Mouse (Mus musculus) C2C12 (cell line): ENCODE results near the gene Tcf19. TPM values are rescaled to one million over a fixed set of nuclear protein-coding genes. Genes with fewer than 3 reads are reported as not detected.
"Not testable (repeated sequence)": the region's sequence is repeated elsewhere in the genome, so short reads cannot be mapped to it uniquely, and the experiment has no call there.

Experiments
- H3K27me3 ChIP-seq: one replicate; pipeline ENCODE4 v1.6.1; 2011; ENCODE audit not compliant: control insufficient read depth, insufficient read depth, insufficient read length
- H3K36me3 ChIP-seq: one replicate; pipeline ENCODE4 v1.6.1; 2011; ENCODE audit not compliant: control insufficient read depth, insufficient read depth
- H3K4me3 ChIP-seq: one replicate; pipeline ENCODE4 v1.5.1; 2011; ENCODE audit warnings: mild to moderate bottlenecking, control low read depth; ENCODE audit not compliant: poor library complexity, insufficient read depth, severe bottlenecking
- H3K79me2 ChIP-seq: one replicate; pipeline ENCODE4 v1.6.1; 2011; ENCODE audit not compliant: control insufficient read depth, insufficient read depth
- H3K79me3 ChIP-seq: one replicate; pipeline ENCODE4 v1.6.1; 2011; ENCODE audit warnings: low read depth, control low read depth
- H3ac ChIP-seq: one replicate; pipeline ENCODE3; 2011; ENCODE audit warnings: low read depth; ENCODE audit not compliant: control insufficient read depth, insufficient read length
- CEBPB ChIP-seq: IDR thresholded peaks from one replicate; pipeline ENCODE4 v1.6.1; 2011; ENCODE audit warnings: low read depth, mild to moderate bottlenecking, control low read depth, moderate library complexity
- CTCF ChIP-seq: IDR thresholded peaks from one replicate; pipeline ENCODE4 v1.5.1; 2011; ENCODE audit not compliant: control insufficient read depth, insufficient read depth, insufficient read length
- FOSL1 ChIP-seq: IDR thresholded peaks from one replicate; pipeline ENCODE4 v1.8.0; 2011; ENCODE audit warnings: mild to moderate bottlenecking, low read length; ENCODE audit not compliant: poor library complexity, insufficient read depth, severe bottlenecking
- MAX ChIP-seq: IDR thresholded peaks from one replicate; pipeline ENCODE4 v1.6.1; 2011; ENCODE audit warnings: mild to moderate bottlenecking, control low read depth
- MYOD1 ChIP-seq: IDR thresholded peaks from one replicate; pipeline ENCODE4 v1.6.1; 2011; ENCODE audit warnings: low read depth; ENCODE audit not compliant: control insufficient read depth, insufficient read length
- MYOG ChIP-seq: IDR thresholded peaks from one replicate; pipeline ENCODE4 v1.6.1; 2011; ENCODE audit not compliant: control insufficient read depth, insufficient read length; ENCODE audit errors: extremely low read depth
- USF1 ChIP-seq: IDR thresholded peaks from one replicate; pipeline ENCODE4 v1.6.1; 2011; ENCODE audit warnings: low read depth, mild to moderate bottlenecking, control low read depth, moderate library complexity
- polyA plus RNA-seq: library from polyadenylated mRNA; unstranded; fragments of >200 nt; fragmentation: generic; extraction: Trizol; gene quantifications from one replicate; pipeline ENCODE4 v1.2.1, GENCODE M21; 2012; ENCODE audit warnings: missing spikeins

Tcf19 gene
- polyA plus RNA-seq, 1 experiment = 46.7 TPM

GRCm38 (mm10) chr17:35490320-35490719 is 26.3 kb downstream of the Tcf19 start:
- no peak overlapping the region for H3K4me3 ChIP-seq
- TF ChIP-seq MAX (no peak), MYOD1 (no peak), MYOG (no peak)
- H3K27me3 ChIP-seq = peaks cover 4% of the 10 kb centered on the region
- H3K79me2 ChIP-seq = no peaks in the 10 kb centered on the region
- H3K79me3 ChIP-seq = no peaks in the 10 kb centered on the region
- H3ac ChIP-seq = no peak overlapping the region
- no peaks in the 10 kb centered on the region for H3K36me3 ChIP-seq

- no peak overlapping the region for H3ac ChIP-seq
- no peaks in the 10 kb centered on the region for H3K79me2 ChIP-seq
- TF ChIP-seq CEBPB = no peak
- TF ChIP-seq MAX = no peak
- no peak for TF ChIP-seq CTCF
- TF ChIP-seq USF1 = no peak
- TF ChIP-seq MYOG = no peak
- no peak for TF ChIP-seq MYOD1
- no peaks in the 10 kb centered on the region for H3K36me3 ChIP-seq
- peaks cover 4% of the 10 kb centered on the region for H3K27me3 ChIP-seq
- no peaks in the 10 kb centered on the region for H3K79me3 ChIP-seq
- H3K4me3 ChIP-seq = no peak overlapping the region
Measured at GRCm38 (mm10) chr17:35488041-35488440, 28.6 kb downstream of the Tcf19 start.

- H3K79me3 ChIP-seq = no peaks in the 10 kb centered on the region
- H3K4me3 ChIP-seq = no peak overlapping the region
- peaks cover 4% of the 10 kb centered on the region for H3K27me3 ChIP-seq
- no peaks in the 10 kb centered on the region for H3K36me3 ChIP-seq
- TF ChIP-seq MYOD1 (no peak), USF1 (no peak), MYOG (no peak), MAX (no peak), FOSL1 (no peak), CTCF (no peak), CEBPB (no peak)
- no peaks in the 10 kb centered on the region for H3K79me2 ChIP-seq
- no peak overlapping the region for H3ac ChIP-seq
Measured at GRCm38 (mm10) chr17:35486726-35487125, 29.9 kb downstream of the Tcf19 start.

GRCm38 (mm10) chr17:35485702-35486101 is 30.9 kb downstream of the Tcf19 start:
- Histone ChIP-seq H3K79me3 (no peaks in the 10 kb centered on the region), H3K4me3 (no peak overlapping the region), H3K36me3 (no peaks in the 10 kb centered on the region), H3K79me2 (no peaks in the 10 kb centered on the region), H3K27me3 (peaks cover 4% of the 10 kb centered on the region), H3ac (no peak overlapping the region)
- no peak for TF ChIP-seq MYOD1
- no peak for TF ChIP-seq MYOG
- no peak for TF ChIP-seq CTCF
- no peak for TF ChIP-seq USF1
- TF ChIP-seq CEBPB = no peak
- TF ChIP-seq MAX = no peak
- no peak for TF ChIP-seq FOSL1

GRCm38 (mm10) chr17:35484066-35484465 is 32.6 kb downstream of the Tcf19 start:
- Histone ChIP-seq H3K79me2 (no peaks in the 10 kb centered on the region), H3K36me3 (no peaks in the 10 kb centered on the region), H3K27me3 (no peaks in the 10 kb centered on the region), H3K4me3 (no peak overlapping the region), H3K79me3 (no peaks in the 10 kb centered on the region), H3ac (no peak overlapping the region)
- TF ChIP-seq MAX (no peak), CTCF (peak; percentile 61)

- Histone ChIP-seq H3K79me3 (no peaks in the 10 kb centered on the region), H3K79me2 (no peaks in the 10 kb centered on the region), H3K36me3 (no peaks in the 10 kb centered on the region), H3K27me3 (peaks cover 17% of the 10 kb centered on the region), H3K4me3 (no peak within 1 kb of the TSS), H3ac (no peak within 1 kb of the TSS)
- no peak for TF ChIP-seq MAX
- no peak for TF ChIP-seq FOSL1
- TF ChIP-seq USF1 = no peak
- no peak for TF ChIP-seq CEBPB
- no peak for TF ChIP-seq CTCF
- no peak for TF ChIP-seq MYOG
- TF ChIP-seq MYOD1 = no peak
Measured at GRCm38 (mm10) chr17:35469842-35470751, 46.5 kb downstream of the Tcf19 start, which contains the start of gene H2-Q10. TSS of gene H2-Q10 (plus strand) at chr17:35470089.

GRCm38 (mm10) chr17:35468936-35469335 is 47.7 kb downstream of the Tcf19 start:
- H3K79me3 ChIP-seq, H3ac ChIP-seq: not testable (repeated sequence)
- peaks cover 17% of the 10 kb centered on the region for H3K27me3 ChIP-seq

GRCm38 (mm10) chr17:35465651-35466050 is 51.0 kb downstream of the Tcf19 start:
- H3K4me3 ChIP-seq, H3K79me3 ChIP-seq, H3K36me3 ChIP-seq, H3K79me2 ChIP-seq, H3ac ChIP-seq: not testable (repeated sequence)
- peaks cover 13% of the 10 kb centered on the region for H3K27me3 ChIP-seq

More at GRCm38 (mm10) chr17:35468936-35469335, 47.7 kb downstream of the Tcf19 start:
- not testable (repeated sequence) for H3K36me3 ChIP-seq, H3K4me3 ChIP-seq, H3K79me2 ChIP-seq
